Mouse (Mus musculus) urinary bladder, adult 2 months (tissue): ENCODE results near the gene Draxin. TPM values are rescaled to one million over a fixed set of nuclear protein-coding genes. Genes with fewer than 3 reads are reported as not detected.

ENCODE experiments used
- DNase-seq: peaks from one replicate; pipeline ENCODE4 v3.0.0; 2022; ENCODE audit warnings: low spot score
- polyA plus RNA-seq: library from polyadenylated mRNA; depleted of rRNA; stranded (reverse); fragments of >200 nt; gene quantifications from 2 replicates; pipeline ENCODE4 v1.2.3, GENCODE M21; 2012

Gene Draxin
- polyA plus RNA-seq, 1 experiment = 0.01 TPM

DNA sequence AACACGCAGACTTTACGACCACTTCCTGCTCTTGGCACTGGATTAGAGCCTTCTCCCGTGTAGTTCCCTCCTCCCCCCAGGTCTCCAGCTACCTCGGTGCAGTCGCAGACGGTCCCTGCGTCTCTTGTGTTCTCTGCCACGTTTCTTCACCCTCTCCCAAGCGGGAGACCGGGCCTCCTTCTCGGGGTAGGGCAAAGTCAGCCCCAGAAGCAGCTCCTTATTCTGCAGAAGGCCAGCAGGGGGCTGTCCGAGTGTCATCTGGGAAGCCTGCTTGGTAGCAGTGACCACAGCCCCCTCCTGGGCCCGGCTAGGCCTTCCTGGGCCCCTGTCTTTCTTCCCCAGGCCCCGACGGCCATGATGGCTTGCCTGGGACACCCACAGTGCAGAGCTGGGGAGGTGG lies 15.0 kb downstream of the Draxin start:
- DNase-seq = peak; percentile 33

DNA sequence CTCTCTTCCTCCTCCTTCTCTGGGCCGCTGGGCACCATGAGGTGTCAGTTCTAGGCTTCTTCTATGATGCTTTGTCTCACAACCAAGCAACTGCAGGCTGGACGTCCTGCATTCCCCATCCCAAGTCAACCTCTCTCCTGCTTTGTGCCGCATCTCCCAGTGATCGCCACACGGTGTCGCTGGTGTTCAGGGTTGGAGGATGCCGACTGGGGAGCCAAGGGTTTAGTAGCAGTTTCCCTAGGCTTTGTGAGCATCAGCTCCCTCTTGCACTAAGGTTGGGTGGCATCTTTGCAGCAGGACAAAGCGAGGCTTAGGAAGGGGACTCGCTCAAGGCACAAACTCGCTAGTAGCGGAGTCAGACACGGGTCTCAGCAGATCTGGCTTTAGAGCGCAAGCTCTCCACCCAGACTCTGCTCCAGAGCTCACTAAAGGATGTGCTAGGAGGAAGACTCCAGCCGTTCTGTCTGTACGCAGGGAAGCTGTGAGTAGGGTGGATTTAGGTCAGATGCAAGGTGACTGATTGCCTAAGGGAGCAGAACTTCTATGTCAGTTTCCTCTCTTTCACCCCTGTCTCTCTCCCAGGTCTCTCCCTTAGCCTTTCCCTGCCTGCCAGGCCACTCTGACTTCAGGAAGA lies 15.6 kb downstream of the Draxin start:
- peak; percentile 71 for DNase-seq

DNA sequence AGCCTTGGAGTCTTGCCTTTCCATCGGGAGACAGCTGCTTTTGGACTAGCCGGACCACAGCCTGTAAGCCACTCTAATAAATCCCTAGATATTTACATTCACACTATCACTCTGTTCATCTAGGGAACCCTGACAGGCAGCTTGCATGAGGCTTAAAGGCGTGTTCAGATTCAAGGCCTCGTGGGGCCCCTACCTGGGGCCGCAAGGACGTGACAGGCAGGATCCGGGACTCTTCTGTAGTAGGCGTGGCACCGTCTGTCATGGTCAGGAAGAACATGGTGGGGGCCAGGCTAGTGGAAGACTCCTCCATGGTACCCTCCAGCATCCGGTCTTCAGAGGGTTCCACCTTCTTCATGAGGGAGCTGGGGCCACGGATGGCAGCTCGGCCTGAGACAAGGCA lies 18.0 kb downstream of the Draxin start:
- no peak for DNase-seq

DNA sequence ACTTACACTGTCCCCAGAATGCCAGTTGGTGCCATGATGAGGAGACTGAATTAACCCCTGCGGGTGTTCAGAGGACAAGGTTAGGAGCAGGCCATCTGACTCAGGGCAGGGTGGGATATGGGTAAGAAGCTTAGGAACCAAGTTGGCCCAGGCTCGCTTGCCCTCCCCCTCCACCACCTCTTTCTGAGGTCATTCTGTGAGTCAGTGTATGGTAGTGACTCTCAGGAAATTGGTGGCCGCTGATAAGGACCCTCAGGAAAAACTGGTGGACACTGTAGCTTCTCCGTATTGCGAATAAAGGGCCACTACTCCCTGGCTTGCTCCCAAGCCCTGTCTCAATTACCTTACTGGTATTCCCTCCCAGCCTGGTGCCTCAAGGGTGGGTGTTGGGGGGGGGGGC lies 21.3 kb downstream of the Draxin start:
- DNase-seq = no peak

DNA sequence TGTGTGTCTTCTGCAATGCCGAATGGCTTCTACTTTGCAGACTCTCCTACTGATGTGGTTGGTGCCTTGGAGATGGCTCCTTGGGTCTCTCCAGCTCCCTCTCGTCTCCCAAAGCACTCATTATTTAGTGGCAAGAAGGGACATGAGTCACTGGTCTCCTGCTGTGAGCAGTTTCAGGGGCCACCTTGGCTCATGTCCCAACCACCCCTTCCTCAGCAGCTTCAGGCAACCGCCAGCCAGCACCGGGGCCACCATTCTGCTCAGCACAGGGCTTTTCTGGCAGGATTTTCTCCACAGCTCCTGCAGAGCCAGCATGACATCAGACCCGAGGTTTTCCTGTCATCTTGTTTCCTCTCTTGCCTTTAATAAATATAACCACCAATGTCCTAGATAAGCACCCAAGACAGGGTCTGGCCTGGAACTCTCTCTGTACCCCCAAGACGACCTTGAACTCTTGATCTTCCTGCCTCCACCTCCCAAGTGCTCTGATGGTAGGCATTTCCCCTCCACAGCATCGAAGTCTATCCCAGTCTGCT lies 21.9 kb downstream of the Draxin start:
- DNase-seq = no peak

DNA sequence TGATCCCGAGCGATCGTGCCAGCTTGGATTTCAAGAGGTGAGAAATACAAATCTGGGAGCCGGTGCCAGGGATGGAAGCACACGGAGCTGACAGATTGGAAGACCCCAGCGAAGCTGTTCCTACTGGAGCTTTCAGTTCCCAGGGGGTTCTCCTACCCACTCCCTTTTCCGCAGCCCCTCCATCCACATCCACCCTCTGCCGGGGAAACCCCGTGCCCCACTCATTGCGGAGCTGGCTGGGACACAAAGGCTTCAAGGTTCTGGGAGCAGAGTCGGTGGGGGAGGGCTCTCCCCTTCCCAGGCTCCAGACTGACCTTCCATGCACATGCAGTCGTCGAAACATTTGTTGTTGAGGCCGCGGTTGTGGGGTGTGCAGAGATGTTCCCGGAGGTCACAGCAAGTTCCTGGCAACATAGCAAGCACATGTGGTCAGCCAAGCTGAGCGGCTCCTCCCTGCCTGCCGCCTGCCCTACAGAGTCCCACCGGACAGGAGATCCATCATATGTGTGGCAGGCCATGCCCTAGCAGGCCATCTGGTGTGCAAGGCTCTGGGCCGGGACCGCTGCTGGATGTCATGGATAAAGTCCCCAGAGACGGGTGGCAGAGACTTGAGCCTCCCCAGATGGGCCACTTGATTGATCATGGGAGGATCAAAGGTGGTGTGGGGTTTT lies 22.7 kb downstream of the Draxin start:
- DNase-seq = no peak

DNA sequence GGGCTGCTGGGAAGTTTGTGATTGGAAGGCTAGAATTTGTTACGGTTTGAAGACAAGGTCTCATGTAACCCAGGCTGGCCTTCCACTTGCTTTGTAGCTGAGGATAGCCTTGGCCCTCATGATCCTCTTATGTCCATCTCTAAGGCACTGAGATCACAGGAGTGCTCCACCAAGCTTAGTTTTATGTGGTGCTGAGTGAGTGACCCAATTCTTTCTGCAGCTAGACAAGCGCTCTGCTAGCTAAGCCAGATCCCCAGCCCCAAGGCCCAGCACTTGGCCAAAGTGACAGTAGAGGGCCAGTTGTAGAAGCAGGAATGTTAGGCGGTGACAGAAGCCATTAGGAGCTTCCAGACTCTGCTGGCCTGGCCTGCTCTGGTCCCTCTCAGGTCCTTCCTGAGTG lies 26.4 kb downstream of the Draxin start:
- no peak for DNase-seq

DNA sequence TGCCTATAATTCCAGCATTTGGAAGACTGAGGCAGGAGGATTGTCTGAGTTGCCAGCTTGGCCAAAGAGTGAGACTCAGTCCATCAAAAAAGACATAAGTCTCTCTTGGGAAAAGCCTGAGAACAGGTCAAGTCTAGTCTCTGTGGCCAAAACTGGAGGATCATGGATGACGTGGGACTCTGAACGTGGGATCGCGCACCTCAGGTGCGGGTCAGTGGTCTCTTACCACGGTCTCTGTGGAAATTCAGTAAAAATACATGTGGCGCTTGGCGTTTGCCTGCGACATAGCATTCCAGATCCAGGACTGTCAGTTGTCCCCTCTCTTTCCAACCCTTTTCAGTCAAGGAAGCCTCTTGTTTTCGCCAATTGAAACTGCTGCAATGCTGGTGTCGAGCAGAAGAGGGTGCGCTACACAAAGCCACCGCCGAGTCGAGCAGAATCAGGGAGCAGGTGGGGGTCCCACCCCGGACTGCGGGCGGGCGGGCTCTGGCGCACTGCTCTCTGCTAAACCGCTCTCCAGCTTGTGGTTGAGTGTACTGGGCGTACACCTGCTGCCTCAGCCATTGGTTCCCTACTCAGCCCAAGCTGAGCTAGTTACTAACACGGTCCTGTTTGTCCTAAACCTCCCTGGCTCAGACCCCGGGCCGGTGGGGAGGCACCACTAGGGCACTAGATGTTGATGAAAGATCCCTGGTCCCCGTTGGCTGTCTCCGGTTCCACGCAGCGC lies 28.5 kb downstream of the Draxin start:
- no peak for DNase-seq

DNA sequence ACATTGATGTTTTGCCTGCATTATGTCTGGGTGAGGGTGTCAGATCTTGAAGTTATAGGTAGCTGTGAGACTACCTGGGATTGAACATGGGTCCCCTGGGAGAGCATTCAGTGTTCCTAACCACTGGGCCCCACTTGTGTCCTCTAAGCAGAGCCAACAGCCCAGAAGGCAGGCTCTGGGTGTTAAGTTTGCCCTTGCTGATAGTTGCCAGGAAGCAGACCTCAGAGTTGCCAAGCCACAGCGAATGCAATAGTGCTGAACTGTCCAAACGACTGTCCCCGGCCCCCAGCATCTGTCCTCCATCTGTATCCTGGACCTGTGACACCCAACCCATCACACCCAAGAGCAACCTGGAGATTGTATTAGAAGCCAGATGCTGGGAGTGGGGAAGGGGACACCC lies 31.8 kb downstream of the Draxin start:
- no peak for DNase-seq

DNA sequence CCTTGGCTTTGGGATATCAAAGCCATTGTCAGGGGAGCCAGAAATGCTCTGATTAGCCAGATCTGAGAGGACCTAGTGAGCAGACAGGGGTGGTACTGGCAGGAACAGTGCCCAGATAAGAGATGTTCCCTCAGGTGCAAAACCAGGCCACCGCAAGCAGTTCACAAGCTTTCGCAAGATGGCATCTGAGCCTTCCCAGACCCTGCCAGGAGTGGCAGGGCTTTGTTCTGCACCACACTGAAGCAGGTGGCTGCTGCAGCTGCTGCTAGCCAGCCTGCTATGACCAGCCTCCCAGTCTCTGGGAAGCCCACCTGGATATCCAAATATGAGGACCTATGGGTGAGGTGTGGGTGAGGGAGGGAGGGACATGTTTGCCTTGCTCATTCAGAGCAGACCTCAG lies 32.6 kb downstream of the Draxin start:
- no peak for DNase-seq

DNA sequence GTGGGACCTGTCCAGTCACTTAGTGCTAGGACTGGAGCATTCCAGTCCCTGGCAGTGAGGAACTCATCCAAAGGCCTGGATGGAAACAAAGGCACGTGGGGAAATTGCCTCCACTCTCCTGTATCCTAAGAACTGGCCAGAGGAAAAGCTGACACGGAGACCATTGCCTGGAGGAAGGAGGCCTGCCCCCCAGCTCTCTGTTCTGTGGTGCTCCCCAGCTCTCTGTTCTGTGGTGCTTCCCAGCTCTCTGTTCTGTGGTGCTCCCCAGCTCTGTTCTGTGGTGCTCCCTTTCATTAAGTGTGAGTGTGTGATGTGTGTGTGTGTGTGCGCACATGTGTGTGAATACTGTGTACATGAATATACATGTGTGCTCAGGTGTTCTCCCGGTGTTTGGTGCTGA lies 35.4 kb downstream of the Draxin start:
- no peak for DNase-seq

DNA sequence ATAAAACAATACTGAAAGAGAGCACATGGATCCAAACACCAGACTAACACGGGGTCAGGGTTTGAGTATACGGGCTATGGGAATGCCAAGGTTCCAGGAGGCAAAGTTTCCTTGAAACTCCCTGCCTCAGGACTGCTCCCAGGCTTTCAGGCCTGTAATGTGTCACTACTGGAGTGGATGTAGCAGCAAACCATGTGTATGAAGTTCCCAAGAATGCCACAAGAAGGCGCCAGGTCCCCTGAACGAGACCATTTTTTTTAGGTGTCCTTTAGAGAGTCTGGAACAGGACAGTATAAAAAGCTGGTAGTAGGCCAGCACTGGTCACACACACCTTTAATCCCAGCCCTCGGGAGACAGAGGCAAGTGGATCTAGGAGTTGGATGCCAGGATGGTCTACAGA lies 36.3 kb downstream of the Draxin start:
- DNase-seq = no peak

DNA sequence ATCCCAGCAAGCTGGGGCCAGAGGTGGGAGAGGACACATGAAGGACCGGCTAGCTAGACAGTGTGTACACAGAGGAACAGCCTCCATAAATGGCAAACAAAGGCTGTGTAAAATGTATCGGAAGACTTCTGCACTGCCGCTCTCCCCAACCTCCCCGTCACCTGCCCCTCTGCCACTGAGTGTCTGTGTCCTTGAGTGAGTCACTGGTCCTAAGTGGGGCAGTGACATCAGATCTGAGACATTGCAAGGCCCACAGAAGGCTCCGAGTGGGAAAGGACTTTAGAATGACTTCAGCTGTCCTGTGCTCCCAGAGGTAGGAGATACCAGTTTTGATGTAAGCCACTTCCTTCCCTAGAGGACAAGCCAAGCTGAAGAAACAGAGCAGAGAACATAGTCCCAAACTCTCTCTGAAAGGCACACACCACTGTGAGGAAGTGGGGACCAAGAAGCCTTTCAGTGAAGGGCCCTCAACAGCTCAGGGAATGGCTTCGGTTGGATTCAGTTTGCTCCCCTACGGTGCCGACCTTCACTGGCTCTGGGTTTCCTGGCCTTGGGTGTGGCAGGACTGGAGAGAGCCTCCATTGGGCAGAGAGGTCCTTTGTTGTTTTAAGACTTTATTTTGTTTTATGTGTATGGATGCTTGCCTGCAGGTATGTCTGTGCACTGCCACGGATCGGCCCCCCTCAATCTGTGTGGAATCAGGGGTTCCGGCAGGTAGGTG lies 37.8 kb downstream of the Draxin start:
- no peak for DNase-seq

DNA sequence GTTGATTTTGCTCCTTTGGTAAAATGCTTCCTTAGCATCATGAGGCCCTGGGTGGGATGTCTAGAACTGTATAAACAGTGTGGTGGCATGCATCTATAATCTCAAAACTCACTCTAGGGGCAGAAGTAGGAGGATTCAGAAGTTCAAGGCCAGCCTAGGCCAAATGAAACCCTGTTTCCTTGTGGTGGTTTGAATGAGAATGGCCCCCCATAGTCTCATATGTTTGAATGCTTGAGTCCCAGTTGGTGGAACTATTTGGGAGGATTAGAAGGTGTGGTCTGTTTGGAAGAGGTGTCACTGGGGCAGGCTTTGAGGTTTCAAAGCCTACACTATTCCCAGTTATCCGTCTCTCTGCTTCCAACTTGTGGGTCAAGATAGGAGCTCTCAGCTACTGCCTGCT lies 39.3 kb downstream of the Draxin start:
- no peak for DNase-seq

DNA sequence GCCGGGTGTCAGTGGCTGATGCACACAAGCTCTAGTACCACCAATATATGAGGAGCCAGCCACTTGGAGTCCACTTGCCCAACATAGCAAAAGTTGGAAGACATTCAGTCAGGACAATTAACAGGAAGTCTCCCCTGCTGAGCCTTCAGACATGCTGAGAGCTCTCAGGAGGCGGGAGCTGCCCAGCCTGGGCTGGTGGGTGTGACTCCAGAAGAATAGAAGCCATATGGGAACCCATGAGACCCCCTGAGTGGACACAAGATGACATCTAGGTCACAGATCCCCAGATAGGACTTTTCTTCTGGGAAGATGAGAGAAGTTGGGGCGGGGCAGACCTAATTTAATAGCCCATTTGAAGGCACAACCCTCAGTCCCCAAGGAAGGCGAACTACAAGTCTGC lies 41.3 kb downstream of the Draxin start:
- no peak for DNase-seq

DNA sequence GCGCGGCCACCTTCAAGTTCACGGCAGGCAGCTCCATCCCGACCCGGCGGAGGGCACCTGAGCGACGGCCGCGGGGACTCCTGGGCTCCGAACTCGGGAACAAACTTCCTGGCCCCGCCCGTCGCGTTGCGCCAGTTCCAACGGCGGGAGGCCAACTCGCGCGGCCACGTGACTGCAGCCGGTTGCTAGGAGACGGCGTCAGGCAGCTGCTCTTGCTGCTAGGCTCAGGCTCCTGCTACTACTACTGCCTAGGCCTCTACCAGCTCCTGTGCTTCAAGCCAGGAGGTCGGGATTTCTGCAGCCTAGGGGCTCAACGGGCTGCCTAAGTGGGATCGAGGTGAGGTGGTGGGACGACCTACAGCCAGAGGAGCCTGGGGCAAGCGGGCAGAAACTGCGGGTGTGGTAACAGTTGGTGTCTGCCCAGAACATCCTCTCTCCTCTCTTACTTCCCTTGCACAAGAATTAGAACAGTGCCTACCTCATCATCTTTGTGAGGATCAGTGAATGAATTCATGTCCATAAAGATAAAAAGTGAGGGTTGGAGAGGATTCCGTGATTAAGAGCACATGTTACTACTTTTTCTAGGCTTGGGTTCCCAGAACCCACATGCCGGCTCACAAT lies 42.5 kb downstream of the Draxin start, which contains the start of gene Agtrap:
Gene Agtrap, minus strand, starts transcription at position 125 of the 621 bp plus-strand sequence.
- peak; percentile 91 for DNase-seq

DNA sequence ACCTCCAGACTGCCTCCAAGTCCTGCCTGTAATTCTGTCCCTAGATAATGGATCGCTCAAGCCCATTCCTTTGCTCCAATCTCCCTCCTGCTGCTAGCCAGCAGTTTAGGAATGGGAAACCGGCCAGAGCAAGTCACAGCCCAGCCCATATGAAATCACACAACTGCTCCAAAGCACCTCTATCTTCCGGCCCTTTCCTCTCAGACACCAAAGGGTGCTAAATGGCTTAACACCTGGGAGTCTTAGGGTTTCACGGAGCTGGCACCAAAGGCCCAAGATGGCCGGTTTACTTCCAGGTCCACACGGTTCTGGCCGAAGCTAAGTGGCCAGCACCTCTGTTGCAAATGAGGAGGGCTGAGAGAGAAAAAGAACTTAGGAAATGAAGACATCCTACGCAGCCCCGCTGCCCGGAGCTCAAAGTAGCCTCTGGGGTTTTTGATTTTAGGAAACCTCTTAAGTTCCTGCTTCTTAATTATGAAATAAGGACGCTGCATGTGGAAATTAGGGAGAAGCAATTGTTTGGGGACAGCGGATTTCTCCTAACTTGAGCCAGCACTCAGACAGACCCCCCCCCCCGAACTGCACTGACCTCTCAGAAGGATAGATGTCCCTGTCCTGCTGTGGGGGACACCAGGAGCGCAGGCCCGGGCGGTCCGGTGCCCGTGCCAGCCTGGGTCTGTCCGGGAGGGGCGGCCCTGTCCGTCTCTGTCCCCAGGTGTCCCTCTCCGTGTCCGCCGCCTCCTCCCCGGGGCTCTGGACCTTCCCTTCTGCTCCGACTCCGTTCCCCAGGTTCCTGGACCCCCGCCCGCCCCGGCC lies 43.2 kb downstream of the Draxin start:
- DNase-seq = no peak

DNA sequence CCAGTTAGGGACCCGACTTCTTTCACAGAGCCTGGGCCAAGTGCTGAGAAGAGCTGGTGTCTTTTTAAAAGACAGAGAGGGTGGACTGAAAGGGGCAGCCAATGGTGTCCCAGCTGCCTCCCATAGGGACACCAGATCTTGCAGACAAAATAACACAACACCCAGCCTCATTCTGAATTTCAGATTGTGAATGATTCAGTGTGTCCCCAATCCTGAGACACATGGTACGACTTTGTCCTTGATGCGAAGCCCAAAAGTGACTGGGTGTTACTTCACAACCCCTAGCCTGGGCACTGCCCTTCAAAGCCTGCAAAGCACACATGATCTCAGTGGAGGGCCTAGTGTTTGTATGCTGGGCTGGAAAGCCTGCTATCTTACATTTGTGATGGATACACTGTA lies 44.6 kb downstream of the Draxin start:
- DNase-seq = no peak

DNA sequence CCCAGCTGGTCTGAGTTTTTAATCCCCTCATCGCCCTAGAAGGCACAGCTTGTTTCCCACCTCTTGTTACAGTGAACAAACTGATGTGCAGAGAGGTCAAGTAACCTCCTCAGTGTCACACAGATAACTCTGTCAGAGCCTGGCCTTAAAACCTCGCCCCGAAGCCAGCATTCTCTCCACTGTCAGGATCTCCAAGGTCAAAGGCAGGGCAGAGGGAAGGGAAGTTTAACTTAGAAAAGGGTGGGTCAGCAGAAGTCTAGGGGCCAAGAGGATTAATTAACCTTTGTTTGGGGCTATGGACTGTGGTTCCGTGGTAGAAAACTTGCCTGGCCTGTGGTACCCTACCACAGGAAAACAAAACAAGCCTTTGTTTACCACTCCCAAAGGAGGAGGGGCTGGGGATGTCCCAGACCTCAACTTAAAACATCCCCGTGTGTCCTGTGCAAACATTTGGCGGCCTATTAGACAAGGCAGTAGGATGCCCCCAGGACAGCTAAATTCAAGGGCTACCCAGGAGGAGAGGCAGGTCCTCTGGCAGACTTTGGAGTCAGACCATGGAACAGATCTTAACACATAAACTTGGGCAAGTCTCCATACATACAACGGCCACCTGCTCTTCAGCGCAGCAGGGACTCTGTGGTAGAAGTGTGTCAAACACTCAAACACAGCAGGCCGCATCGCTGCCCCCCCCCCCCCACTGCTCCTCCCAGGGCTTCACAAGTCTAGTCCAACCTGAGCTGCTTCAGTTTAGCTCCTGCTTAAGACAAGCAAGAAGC lies 45.2 kb downstream of the Draxin start:
- no peak for DNase-seq

DNA sequence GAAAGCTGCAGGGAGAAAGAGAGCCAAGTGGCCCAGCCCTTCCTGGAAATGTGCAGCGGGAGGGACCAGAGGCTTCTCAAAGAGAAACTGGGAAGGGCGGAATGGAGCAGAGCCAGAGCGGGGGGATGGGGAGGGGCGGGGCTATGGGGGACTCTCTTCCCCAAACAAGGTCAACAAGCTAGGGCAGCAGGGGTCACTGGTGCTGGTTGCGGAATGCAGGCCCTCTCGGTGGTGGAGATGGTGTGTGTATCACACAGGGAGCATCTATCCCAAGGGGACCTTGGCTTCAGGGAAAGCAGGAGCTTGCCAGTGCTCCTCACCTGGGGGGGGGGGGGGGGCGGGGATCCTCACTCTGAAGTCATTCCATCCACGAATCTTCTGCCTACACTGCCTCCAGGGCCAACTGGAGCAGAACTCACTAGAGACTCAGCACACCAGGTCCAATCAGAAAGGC lies 46.2 kb downstream of the Draxin start:
- no peak for DNase-seq
